Mouse (Mus musculus) gastrocnemius, adult 8-10 months (tissue): ENCODE measurements around the gene Btbd10. TPM values are rescaled to one million over a fixed set of nuclear protein-coding genes. Genes with fewer than 3 reads are reported as not detected.

Experiments
- DNase-seq, 2 experiments: peaks; one replicate each; pipeline ENCODE4 v3.0.0; 2022; ENCODE audit warnings: low spot score in 2 of 2
- total RNA-seq, 4 experiments: library from RNA; stranded (reverse); gene quantifications; 2 replicates each; pipeline ENCODE4 v1.2.4; 2022

Btbd10 gene
- total RNA-seq, 4 experiments from 2014 or later, result 5.8 to 7.7 (median 6.6) TPM

GRCm38 (mm10) chr7:113295077-113295890 lies 73.9 kb downstream of the Btbd10 start:
- DNase-seq, result no peak

GRCm38 (mm10) chr7:113294598-113294997 lies 74.6 kb downstream of the Btbd10 start:
- DNase-seq, result no peak

DNA sequence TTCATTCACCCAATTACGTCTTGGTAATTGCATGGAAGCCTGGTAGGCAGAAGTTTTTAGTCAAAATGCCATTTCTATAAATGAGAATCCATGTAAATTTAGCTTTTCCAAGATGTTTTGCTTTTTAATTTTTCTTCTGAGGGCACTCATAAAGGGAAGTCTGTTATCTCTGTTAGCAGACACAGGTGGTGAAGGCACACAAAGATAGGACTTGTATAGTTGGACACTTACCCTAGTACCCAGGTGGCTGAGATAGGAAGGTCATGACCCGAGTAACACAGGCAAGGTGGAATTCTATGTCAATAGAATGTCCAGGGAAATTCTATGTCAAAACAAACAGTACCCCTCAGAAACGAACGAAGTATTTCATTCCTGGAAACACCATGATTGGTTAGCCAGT lies 77.0 kb downstream of the Btbd10 start:
- no peak for DNase-seq

DNA sequence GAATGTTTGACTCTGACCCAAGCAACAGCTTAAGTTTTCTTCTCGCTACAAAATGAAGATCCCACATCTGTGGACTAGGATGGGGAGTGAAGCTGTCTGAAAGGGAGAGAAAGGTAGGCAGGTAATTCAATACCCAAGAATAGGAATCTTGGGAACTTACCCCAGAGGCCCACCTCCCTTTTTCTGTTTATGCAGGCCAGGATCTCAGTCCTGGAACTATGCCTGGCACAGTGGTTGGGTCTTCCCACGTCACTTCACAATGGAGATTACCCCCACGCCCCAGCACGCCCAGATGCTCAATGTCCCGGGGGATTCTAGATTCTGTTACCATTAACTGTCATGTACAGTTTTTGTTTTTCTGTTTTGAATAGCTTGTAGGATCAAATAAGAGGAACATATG lies 77.5 kb downstream of the Btbd10 start:
- DNase-seq, result no peak

DNA sequence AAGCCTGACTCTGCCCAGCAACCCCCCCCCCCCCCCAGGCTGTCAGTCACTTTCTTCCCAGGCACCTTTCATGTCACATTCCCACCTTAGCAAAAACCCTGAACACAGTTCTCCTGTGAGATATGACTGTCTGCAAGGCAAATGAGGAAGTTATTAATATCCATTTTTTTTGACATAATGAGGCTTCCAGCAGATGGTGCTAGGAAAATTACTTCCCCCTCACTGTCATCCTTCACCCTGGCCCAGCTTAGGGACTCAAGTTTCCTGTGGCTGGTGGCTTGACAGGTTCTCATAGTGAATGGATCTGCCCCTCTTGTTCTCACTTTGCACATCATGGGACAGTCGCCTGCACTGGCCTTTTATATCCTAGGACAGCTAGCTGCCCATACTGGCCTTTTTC lies 80.0 kb downstream of the Btbd10 start:
- no peak for DNase-seq

DNA sequence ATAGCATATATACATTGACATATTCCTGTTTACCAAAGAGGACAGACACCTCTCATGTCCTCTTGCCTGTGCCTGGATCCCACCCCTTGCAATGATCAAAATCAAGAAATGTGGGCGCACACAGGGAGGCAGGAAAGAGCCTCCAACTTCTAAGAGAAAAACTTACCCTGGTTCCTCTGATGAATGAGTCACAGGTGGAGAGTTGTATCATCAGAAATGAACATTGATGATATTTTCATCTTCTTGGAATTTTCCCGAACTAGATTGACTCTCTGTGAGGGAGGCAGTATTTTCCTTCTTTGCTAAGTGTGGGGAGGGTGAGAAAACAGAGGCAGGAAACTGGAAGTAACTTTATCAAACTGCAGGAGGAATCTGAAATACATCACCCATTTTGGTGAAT lies 83.8 kb downstream of the Btbd10 start:
- DNase-seq, result no peak

DNA sequence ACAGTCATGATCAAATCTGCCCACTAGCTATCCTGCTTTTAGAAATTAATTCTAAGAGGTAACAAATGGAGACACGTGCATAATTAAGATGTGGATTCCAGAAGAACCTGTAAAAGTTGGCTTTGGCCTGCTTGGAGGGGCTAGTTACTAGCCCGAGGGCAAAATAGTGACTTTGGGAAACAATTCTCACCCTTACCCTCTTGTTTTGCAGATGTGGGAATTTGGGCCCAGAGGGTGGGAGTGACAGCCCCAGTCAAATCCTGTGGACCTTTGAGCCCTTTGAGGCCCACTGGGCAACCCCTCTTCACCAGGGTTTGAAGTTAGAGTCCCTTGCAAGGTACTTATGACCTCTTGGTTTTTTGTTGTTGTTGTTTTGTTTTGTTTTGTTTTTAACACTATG lies 89.9 kb downstream of the Btbd10 start:
- no peak for DNase-seq

DNA sequence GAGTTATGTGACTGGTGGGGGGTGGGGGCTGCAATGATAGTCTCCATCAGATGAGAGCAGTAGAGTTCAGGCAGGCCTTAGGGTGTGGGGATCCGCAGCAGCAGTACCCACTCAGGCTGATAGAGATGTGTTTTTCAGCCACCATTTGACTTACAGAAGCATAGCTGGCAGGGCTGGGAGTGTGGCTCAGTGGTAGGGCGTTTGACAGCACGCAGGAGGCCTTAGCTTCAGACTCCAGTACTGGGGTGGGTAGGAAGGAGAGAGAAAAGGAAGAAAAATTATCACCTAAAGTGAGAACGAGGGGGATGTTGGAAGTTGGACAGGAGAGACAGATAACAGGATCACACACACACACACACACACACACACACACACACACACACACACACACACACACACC lies 90.7 kb downstream of the Btbd10 start:
- no peak for DNase-seq

GRCm38 (mm10) chr7:113277245-113277644 lies 91.9 kb downstream of the Btbd10 start:
- no peak for DNase-seq

GRCm38 (mm10) chr7:113272338-113272997 lies 96.7 kb downstream of the Btbd10 start:
- DNase-seq, result no peak

DNA sequence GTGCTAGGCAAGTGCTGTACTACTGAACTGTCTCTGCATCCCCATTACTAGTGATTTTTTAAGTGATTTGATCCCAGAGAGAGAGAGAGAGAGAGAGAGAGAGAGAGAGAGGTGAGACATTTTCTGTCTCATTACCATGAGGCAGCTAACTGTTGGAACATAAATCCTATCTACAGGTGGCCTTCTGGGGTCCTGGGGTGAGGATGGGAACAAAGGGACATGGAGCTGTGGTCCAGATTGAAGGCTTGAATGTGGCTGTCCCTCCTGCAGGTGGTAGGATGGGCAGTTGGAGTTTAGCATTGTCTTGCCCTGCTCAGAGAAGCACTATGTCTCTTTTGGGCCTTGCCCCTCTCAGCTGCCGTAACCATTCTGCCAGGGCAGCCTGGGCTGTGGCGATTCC lies 98.2 kb downstream of the Btbd10 start:
- DNase-seq, result no peak

DNA sequence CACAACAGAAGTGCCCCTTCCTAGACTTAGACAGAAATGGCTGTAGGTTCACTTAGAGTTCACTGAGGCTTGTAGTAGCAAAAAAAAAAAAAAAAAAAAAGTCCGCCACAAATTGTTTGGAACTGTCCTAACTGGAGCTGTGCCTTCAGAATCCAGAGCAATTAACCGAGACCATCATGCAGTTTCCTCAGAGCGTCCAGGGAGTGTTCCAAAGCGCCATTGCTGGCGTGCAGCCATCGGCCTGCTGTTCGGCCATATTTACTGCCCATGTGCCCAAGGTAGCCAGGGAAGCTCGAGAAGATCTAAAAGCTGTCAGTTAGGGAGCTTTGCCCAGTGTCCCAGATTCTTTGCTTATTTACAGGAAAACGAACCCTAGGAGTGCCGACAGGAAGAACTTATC lies 98.6 kb downstream of the Btbd10 start:
- DNase-seq, result peak in 1 of 2 experiments; percentile 30

- no peak for DNase-seq
These were observed 99.3 kb downstream of the Btbd10 start for GRCm38 (mm10) chr7:113269921-113270320.

DNA sequence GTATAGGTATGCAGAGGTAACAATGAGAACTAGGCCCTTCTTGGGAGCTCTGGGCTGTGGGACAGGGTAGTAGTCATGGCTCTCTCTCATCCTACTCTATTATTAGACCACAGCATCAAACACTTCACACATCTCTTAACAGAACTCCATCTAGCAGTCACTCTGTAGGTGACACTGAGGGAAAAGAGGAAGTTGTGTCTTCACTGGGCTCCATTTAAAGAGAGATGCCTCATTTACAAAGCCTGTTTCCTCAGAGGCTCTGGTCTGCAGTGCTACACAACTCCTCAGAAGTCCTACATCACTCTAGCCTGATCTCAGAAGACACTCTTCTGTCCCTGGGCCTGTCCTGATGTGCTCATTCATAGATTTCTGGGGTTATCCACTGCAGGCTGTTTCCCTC lies 100.1 kb downstream of the Btbd10 start:
- DNase-seq, result no peak

DNA sequence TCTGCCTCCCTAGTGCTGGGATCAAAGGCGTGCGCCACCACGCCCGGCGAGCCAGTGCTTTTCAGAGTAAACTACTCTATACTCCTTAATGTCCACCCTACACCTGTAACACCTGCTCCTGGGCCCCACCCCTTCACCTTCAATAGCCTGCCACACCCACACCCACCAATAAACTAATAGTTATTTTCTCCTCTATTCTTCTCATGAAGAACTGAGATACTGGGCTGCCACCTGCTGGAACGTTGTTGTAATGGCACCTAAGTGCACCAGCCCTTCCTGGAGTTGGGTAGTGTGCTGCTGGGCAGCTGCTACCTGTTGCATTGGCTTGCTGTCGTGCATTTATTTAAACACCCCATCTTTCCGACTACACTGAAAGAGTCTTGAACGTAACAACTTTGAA lies 100.9 kb downstream of the Btbd10 start:
- peak in 1 of 2 experiments; percentile 27 for DNase-seq

Other genes with a start within 250 kb of the Btbd10 start
- gene Arntl, start 161.9 kb downstream of the Btbd10 start, total RNA-seq, result 10 to 100 TPM in 3 of 4 experiments, 1 to 10 TPM in 1; 8.4 to 19.5 (median 11.2) TPM
- gene Pth, start 19.2 kb upstream of the Btbd10 start, total RNA-seq, result not detected
- gene Far1, start 144.4 kb upstream of the Btbd10 start, total RNA-seq, result 10 to 100 TPM in 1 of 4 experiments, 1 to 10 TPM in 3; 7.2 to 11.1 (median 8.6) TPM